Mouse (Mus musculus) heart, postnatal 0 days (tissue): ENCODE data around the gene Irak2. TPM values are rescaled to one million over a fixed set of nuclear protein-coding genes. Genes with fewer than 3 reads are reported as not detected.
"Not testable (repeated sequence)": the region's sequence is repeated elsewhere in the genome, so short reads cannot be mapped to it uniquely, and the experiment has no call there.

Experiments
- ATAC-seq: fragments of 200-750 bp; cut with Nextera tagmentation; 2 replicates; pipeline ENCODE4 v1.8.0; 2017; ENCODE audit warnings: low read depth, moderate number of reproducible peaks, moderate library complexity; ENCODE audit not compliant: insufficient read depth
- DNase-seq: peaks from one replicate; pipeline ENCODE4 v3.0.0-alpha.2; 2016; ENCODE audit warnings: low spot score
- H3K27ac ChIP-seq: fragments of 300-500 bp; sonication (generic); 2 replicates; pipeline ENCODE4 v1.5.1; 2014; ENCODE audit warnings: low read depth, mild to moderate bottlenecking
- H3K27me3 ChIP-seq: fragments of 300-500 bp; sonication (generic); 2 replicates; pipeline ENCODE4 v1.6.1; 2014; ENCODE audit warnings: low read length, mixed read lengths; ENCODE audit not compliant: control insufficient read depth, insufficient read depth
- H3K36me3 ChIP-seq: fragments of 300-500 bp; sonication (generic); replicated peaks from 2 replicates; pipeline ENCODE4 v1.6.1; 2014; ENCODE audit warnings: low read length, mixed read lengths; ENCODE audit not compliant: control insufficient read depth, insufficient read depth
- H3K4me1 ChIP-seq: fragments of 300-500 bp; sonication (generic); 2 replicates; pipeline ENCODE4 v1.6.1; 2014; ENCODE audit warnings: antibody characterized with exemption; ENCODE audit not compliant: control insufficient read depth, insufficient read depth
- H3K4me2 ChIP-seq: fragments of 300-500 bp; sonication (generic); 2 replicates; pipeline ENCODE4 v1.6.1; 2014; ENCODE audit warnings: low read depth, mild to moderate bottlenecking, low read length, moderate library complexity
- H3K4me3 ChIP-seq: fragments of 300-500 bp; sonication (generic); 2 replicates; pipeline ENCODE4 v1.5.1; 2014; ENCODE audit warnings: low read depth, low read length
- H3K9ac ChIP-seq: fragments of 300-500 bp; sonication (generic); replicated peaks from 2 replicates; pipeline ENCODE4 v1.6.1; 2014; ENCODE audit warnings: low read depth, low read length, mixed read lengths
- H3K9me3 ChIP-seq: fragments of 300-500 bp; sonication (generic); replicated peaks from 2 replicates; pipeline ENCODE4 v1.6.1; 2016; ENCODE audit warnings: low read length; ENCODE audit not compliant: control insufficient read depth
- CTCF ChIP-seq: IDR thresholded peaks from 2 replicates; pipeline ENCODE4 v1.5.1; 2016; ENCODE audit warnings: antibody characterized with exemption, control low read depth, low read depth
- EP300 ChIP-seq: IDR thresholded peaks from 2 replicates; pipeline ENCODE4 v1.6.1; 2016; ENCODE audit warnings: antibody characterized with exemption, low read depth
- WGBS: fragments of 180-500 bp; shearing (Covaris S2); extraction: QIAGEN DNeasy Blood & Tissue Kit; methylation state at CpG from one replicate; pipeline ENCODE4 v1.1.7; 2014; 5-methylcytosine and 5-hydroxymethylcytosine counted together
- polyA plus RNA-seq: library from polyadenylated mRNA; unstranded; fragments of >200 nt; fragmentation: Nextera tagmentation; extraction: Ambion mirVana; gene quantifications from 2 replicates; pipeline ENCODE4 v1.2.1, GENCODE M21; 2015
- total RNA-seq: library from RNA; depleted of rRNA; stranded (reverse); fragments of >200 nt; gene quantifications from 2 replicates; pipeline ENCODE4 v1.2.3, GENCODE M21; 2014; ENCODE audit warnings: low replicate concordance

The Irak2 gene
- total and polyA plus RNA-seq, 2 experiments from 2014 or later = 6.3 to 23.2 TPM

DNA sequence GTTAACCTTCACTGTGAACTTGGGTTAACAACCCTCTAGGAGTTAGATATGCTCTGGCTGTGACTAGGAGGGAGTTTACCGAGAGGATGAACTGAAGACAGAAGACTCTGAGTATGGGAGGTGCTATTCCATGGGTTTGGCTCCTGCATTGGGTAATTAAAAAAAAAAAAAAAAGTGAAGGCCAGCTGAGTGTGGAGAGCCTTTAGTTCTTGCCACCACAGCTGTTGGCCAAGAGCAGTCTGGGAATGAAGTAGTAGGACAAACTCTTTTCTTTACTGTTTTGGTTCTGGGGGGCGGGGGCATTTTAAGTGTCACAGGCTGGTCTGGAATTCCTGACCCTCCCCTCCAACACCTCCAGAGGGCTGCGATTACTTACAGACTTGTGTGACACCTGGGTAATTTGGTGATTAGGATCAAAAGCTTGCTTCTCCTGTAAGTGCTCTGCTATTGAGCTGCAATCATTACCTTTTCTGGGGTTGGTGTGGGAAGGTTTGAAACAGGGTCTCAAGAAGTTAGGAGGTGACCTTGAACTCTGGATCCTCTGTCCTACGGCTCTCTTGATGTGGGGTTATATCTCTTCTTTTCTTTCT, 57.6 kb downstream of the Irak2 start:
- no peak for TF ChIP-seq EP300
- TF ChIP-seq CTCF = no peak
- H3K27me3 ChIP-seq = no peaks in the 10 kb centered on the region
- no peak for DNase-seq
- peak overlapping the region; percentile 46 for H3K4me2 ChIP-seq
- H3K4me1 ChIP-seq = peaks cover 25% of the 10 kb centered on the region
- H3K27ac ChIP-seq = peak overlapping the region; percentile 86
- 56% methylated on average over 4 of the region's 4 CpGs for WGBS
- ATAC-seq = no peak
- no peak overlapping the region for H3K9ac ChIP-seq
- peaks cover 11% of the 10 kb centered on the region; the same call in 1 of the 2 replicates for H3K36me3 ChIP-seq
- H3K4me3 ChIP-seq = no peak overlapping the region; the same call in 1 of the 2 replicates
- no peaks in the 10 kb centered on the region for H3K9me3 ChIP-seq

DNA sequence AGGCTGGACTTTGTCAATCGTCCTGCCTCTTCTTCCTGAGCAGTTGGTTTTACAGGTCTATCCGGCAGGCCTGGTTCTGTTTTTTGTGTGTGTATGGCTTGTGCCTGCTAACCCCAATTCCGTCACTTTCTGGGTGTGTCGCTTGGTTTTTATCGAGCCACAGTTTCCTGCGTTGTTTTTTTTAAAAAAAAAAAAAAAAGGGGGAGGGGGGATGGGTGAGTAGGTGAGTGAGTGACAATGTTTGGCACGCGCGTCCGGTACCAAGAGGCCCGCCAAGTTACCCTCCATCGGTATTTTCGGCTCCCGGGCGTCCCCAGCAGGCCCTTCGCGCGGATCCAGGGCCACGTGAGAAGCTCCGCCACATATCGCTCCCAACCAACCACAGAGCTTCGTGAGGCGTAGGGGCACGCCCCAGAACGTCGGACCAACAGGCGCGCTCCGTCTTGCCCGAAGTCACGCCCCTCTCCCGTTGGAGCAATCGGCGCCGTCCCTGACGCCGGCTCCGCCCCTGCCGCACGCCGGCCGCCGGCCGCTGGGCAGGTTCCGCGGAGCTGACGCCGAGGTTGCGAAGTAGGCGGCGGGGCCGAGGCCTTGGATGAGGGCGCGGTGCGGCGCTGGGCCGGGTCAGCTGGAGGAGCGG, 58.4 kb downstream of the Irak2 start, which contains the start of gene Tatdn2:
Tatdn2 (plus strand) TSS at position 469 of the 640 bp plus-strand sequence.
- WGBS = under 1% methylated on average over 54 of the region's 58 CpGs
- TF ChIP-seq CTCF (peak; percentile 11; the same call in 1 of the 2 replicates), EP300 (peak; percentile 88)
- H3K27ac ChIP-seq = peak within 1 kb of the TSS; percentile 94
- H3K4me3 ChIP-seq = peak within 1 kb of the TSS; percentile 74
- peak within 1 kb of the TSS; percentile 86 for H3K9ac ChIP-seq
- peak within 1 kb of the TSS; percentile 99 for H3K4me2 ChIP-seq
- no peaks in the 10 kb centered on the region for H3K27me3 ChIP-seq
- peaks cover 22% of the 10 kb centered on the region for H3K4me1 ChIP-seq
- DNase-seq (peak; percentile 99), ATAC-seq (peak; percentile 97)
- no peaks in the 10 kb centered on the region for H3K9me3 ChIP-seq
- H3K36me3 ChIP-seq = peaks cover 19% of the 10 kb centered on the region; the same call in 1 of the 2 replicates

DNA sequence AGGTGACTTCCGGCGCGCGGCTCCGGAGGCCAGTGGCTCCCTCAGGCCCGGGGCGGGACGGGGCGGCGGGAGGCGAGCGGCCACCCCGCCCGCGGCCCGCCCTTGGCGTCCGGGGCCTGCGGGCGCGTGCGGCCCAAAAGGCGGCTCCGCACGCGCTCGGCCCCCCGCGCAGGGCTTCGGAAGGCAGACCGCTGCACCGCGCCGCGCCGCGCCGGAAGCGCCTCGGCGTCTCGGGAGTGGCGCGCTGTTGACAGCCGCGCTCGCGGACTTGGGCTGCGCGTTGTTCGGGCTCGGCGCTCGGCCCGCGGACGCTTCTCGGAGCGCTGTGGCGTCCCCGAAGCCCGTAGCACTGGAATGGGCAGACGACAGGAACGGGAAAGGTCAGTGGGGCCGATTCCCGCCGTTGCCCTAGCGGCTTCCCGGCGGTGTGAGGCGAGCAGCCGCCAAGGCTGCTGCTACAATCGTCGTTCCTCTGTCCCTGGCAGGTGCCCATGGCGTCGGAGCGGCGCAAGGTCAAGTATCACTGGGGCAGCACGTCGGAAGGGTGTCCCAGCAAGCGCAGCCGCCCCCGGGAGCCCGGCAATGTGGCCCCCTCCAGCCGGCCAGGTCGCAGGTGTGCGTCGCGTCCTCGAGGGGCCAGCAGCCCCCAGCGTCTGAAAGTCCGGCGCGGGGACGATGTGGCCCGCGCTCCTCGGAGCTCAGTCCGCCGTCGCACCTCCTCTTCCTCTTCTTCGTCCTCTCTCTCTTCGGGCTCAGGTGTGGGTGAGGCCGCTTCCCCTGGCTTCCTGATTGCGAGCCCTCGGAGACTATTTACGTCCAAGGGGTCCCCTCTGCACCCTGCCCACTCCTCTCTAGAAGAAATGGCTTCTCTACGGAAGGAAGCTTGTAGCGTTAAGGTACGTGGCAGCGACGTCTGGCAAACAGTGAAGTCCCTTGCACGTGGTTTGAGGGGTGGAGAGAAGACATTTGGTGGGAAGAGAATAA, 59.2 kb downstream of the Irak2 start:
- H3K9ac ChIP-seq = peak overlapping the region; percentile 86
- DNase-seq (peak; percentile 27), ATAC-seq (peak; percentile 50)
- TF ChIP-seq EP300 = no peak
- TF ChIP-seq CTCF = no peak
- under 1% methylated on average over 101 of the region's 113 CpGs for WGBS
- peak overlapping the region; percentile 94 for H3K27ac ChIP-seq
- H3K4me3 ChIP-seq = peak overlapping the region; percentile 74
- H3K27me3 ChIP-seq = no peaks in the 10 kb centered on the region
- H3K4me1 ChIP-seq = peaks cover 22% of the 10 kb centered on the region
- H3K9me3 ChIP-seq = no peaks in the 10 kb centered on the region
- H3K4me2 ChIP-seq = peak overlapping the region; percentile 99
- H3K36me3 ChIP-seq = peaks cover 27% of the 10 kb centered on the region

DNA sequence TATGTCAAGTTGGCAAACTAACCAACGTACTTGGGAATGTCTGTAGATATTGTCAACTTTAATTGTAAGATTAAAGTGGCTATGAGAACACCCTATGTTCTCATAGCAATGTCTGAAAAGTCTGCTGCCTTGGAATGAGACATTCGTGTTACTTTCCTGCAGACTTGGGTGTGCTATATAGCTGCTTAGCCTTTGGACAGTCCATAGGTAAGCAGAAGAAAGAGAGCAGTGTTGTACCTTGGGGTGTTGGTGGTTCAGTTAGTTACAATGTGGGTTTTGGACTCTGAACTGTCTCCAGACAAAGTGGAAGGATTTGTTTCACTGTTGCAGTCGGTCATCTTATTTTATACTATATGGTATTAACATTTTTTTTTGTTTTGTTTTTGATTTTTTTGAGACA, 74.5 kb downstream of the Irak2 start:
- Histone ChIP-seq H3K4me3 (no peak overlapping the region), H3K4me1 (no peaks in the 10 kb centered on the region), H3K4me2 (no peak overlapping the region), H3K9me3 (no peaks in the 10 kb centered on the region), H3K9ac (no peak overlapping the region), H3K27ac (no peak overlapping the region), H3K36me3 (peaks cover 97% of the 10 kb centered on the region), H3K27me3 (no peaks in the 10 kb centered on the region)
- ATAC-seq (no peak), DNase-seq (no peak)
- TF ChIP-seq CTCF (no peak), EP300 (no peak)
- WGBS = 91% methylated on average over 3 of the region's 3 CpGs

DNA sequence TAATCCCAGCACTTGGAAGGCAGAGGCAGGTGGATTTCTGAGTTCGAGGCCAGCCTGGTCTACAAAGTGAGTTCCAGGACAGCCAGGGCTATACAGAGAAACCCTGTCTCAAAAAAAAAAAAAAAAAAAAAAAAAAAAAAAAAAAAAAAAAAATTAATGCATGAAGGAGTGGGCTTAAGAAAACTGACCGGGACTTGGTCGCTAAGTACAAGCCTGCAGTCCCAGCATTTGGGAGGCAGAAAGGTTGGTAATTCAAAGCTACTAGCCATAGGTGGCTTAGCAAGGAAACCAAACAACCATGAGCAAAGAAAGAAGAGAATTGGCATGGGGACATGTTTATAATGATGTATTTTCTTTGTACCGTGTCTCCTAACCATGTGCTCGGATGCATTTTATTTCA, 75.1 kb downstream of the Irak2 start:
- H3K27me3 ChIP-seq, H3K4me3 ChIP-seq, H3K4me1 ChIP-seq, DNase-seq, H3K9ac ChIP-seq, H3K27ac ChIP-seq, ATAC-seq, H3K9me3 ChIP-seq, H3K4me2 ChIP-seq: not testable (repeated sequence)
- WGBS = 94% methylated on average over 4 of the region's 5 CpGs
- H3K36me3 ChIP-seq = peaks cover 95% of the 10 kb centered on the region
